Mouse (Mus musculus) lung, adult 2 months (tissue): Measurements from ENCODE around the gene Tctex1d2. TPM values are rescaled to one million over a fixed set of nuclear protein-coding genes. Genes with fewer than 3 reads are reported as not detected.
"Not testable (repeated sequence)": the region's sequence is repeated elsewhere in the genome, so short reads cannot be mapped to it uniquely, and the experiment has no call there.

Experiments used
- DNase-seq: peaks from one replicate; pipeline ENCODE4 v3.0.0; 2022
- H3K4me1 ChIP-seq: fragments of 200-500 bp; 2 replicates; pipeline ENCODE4 v1.6.1; 2011; ENCODE audit warnings: low read length; ENCODE audit not compliant: control insufficient read depth, insufficient read depth
- H3K4me3 ChIP-seq: fragments of 200-500 bp; replicated peaks from 2 replicates; pipeline ENCODE3; 2011; ENCODE audit warnings: low read depth, mild to moderate bottlenecking, control low read depth, low read length; ENCODE audit errors: extremely low read depth
- CTCF ChIP-seq: fragments of 200-500 bp; IDR thresholded peaks from 2 replicates; pipeline ENCODE4 v1.5.1; 2011; ENCODE audit warnings: mild to moderate bottlenecking, low read length, control low read depth; ENCODE audit not compliant: insufficient read depth
- POLR2A ChIP-seq: fragments of 200-500 bp; IDR thresholded peaks from 2 replicates; pipeline ENCODE4 v1.6.1; 2011; ENCODE audit warnings: low read depth, mild to moderate bottlenecking, control low read depth, low read length, borderline replicate concordance; ENCODE audit errors: extremely low read depth
- WGBS: fragments of 180-500 bp; shearing (Covaris S2); methylation state at CpG from one replicate; pipeline ENCODE4 v1.1.7; 2018; 5-methylcytosine and 5-hydroxymethylcytosine counted together
- polyA plus RNA-seq: library from polyadenylated mRNA; depleted of rRNA; stranded (reverse); fragments of >200 nt; gene quantifications from 2 replicates; pipeline ENCODE4 v1.2.3, GENCODE M21; 2012

The Tctex1d2 gene
- polyA plus RNA-seq, 1 experiment = 5.5 TPM

DNA sequence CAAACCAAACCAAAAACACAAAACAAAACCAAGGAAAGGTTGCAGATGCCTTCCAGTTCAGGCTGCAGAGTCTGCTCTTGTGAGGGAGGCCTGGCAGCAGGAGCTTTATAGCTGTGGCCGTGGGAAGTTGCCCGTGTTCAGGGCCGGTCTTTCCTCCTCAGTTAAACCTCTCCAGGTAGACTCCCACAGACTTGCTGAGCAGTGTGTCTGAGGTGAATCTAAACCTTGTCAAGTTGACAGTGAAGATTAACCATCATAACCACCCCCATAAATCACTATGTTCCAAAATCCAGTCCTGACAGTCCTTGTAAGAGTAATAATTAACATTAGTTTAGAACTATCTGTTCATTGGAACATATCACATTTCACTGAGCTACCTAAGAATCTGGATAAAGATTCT lies 8.0 kb downstream of the Tctex1d2 start:
- WGBS = 91% methylated on average over 3 of the region's 3 CpGs
- H3K4me3 ChIP-seq = no peak overlapping the region
- no peak for DNase-seq
- TF ChIP-seq POLR2A (no peak), CTCF (no peak)
- no peaks in the 10 kb centered on the region for H3K4me1 ChIP-seq

DNA sequence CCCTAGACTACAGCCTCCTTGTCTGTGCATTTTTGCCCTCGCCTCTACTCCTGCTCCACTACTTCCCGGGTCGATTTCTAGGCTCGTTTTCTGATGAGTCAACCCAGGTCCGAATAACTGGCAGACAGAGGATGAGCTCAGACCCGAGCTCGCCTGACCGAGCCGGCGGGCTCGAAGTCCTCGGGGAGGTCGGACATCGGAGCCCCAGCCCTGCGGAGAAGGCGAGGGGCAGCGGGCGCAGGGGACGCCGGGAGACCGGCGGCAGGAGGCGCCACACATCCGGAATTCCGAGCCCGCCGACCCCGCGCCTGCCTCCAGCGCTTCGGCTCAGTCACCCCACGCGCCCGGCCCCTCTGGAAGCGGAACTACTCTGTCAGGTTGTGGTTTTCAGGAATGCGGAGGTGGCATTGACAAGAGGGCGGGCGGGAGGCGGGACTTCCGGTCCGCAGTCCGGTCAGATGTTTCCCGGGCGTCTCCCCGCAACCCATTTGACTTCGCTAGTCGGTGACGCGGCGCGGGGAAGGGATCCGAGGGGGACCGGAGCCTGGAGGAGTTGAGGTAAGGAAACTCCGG lies 11.1 kb downstream of the Tctex1d2 start, which contains the start of gene Pcyt1a:
Gene Pcyt1a, plus strand, starts transcription at position 448 of the 573 bp plus-strand sequence.
- Histone ChIP-seq H3K4me1 (peaks cover 9% of the 10 kb centered on the region), H3K4me3 (peak within 1 kb of the TSS; percentile 95)
- WGBS = under 1% methylated on average over 54 of the region's 54 CpGs
- peak; percentile 85 for DNase-seq
- no peak for TF ChIP-seq CTCF
- TF ChIP-seq POLR2A = peak; percentile 71

DNA sequence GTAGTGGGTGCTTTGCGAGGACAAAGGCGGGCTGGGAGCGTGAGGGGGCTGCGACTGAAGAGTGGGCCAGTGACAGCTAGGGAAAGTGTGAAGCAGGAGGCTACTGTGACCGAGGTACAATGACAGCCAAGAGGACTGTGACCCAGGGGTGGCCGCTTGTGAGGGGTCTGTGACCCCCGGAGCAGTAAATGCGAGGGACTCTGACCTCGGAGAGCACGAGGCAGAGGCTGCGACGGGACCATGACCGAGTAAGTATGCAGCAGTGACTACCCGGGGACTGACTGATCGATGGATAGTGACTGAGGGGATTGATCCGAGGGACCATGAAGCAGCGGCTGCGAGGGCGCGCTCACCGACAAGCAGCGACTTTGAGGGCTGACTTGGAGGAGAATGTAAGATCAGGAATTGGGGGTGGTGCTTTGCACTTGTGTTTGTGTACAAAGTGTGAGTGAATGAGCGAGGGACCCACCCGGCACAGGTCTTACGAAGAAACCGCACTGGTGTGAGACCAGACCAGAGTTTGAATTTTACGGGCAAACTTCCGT lies 11.6 kb downstream of the Tctex1d2 start:
- peak overlapping the region; percentile 95 for H3K4me3 ChIP-seq
- WGBS = 1% methylated on average over 28 of the region's 28 CpGs
- H3K4me1 ChIP-seq = peaks cover 9% of the 10 kb centered on the region
- no peak for DNase-seq
- TF ChIP-seq POLR2A = no peak
- no peak for TF ChIP-seq CTCF

DNA sequence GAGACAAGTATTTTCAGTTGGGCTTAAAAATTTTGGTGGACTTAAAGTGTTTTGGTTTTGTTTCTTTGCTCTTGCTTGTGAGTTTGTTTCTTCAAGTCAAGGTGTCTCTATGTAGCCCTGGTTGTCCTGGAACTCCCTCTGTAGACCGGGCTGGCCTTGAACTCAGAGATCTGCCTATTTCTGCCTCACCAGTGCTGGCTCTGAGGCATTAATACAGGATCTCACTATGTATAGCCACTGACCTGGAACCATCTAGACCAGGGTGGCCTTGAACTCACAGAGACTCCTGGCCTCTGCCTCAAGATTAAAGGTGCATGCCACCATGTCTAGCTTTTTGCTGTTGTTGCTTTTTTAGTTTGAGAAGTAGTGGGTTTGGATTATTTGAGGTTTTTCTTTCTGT lies 12.4 kb downstream of the Tctex1d2 start:
- no peak for DNase-seq
- peaks cover 9% of the 10 kb centered on the region for H3K4me1 ChIP-seq
- no peak overlapping the region for H3K4me3 ChIP-seq
- TF ChIP-seq POLR2A (no peak), CTCF (no peak)
- WGBS = 91% methylated on average over 1 of the region's 1 CpGs

DNA sequence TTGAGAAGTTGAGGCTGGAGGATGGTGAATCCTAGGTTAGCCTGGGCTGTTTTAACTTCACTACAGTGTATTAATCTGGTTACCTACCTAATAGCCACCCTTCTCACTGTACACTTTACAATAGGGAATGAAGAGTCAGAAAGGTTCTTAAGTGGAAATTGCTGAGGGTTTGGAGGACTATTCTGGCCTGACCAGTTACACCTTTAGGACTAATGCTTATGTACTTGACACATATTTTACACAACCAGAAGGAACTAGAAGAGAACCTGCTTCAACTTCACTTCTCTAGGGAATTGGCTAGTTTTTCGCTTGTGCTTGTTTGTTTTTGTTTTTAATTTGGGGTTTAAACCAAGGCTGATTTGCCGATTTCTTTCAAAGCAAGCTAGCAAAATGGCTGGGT lies 13.6 kb downstream of the Tctex1d2 start:
- no peak overlapping the region for H3K4me3 ChIP-seq
- DNase-seq = no peak
- TF ChIP-seq POLR2A (no peak), CTCF (no peak)
- peaks cover 9% of the 10 kb centered on the region for H3K4me1 ChIP-seq
- WGBS = 41% methylated on average over 2 of the region's 2 CpGs

DNA sequence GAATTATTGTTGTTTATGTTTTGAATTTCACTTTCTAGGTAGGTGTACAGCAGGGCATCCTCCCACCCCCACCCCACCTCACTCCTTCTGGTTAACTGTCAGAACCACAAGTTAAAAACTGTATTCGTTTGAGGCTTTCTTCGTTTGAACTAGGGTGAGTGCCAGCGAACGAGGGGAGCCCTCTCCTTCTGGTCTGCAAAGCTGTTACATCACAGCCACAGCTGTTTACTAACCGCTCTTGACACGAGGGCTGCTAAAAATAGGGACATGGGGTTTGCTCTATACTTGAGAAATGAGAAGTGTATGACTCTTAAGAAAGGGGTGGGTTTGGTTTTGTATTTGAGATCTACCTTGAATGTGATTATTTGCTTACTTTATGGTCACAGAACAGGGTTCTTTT lies 14.6 kb downstream of the Tctex1d2 start:
- peaks cover 9% of the 10 kb centered on the region for H3K4me1 ChIP-seq
- WGBS = 28% methylated on average over 6 of the region's 6 CpGs
- TF ChIP-seq CTCF (no peak), POLR2A (no peak)
- peak; percentile 70 for DNase-seq
- H3K4me3 ChIP-seq = no peak overlapping the region

DNA sequence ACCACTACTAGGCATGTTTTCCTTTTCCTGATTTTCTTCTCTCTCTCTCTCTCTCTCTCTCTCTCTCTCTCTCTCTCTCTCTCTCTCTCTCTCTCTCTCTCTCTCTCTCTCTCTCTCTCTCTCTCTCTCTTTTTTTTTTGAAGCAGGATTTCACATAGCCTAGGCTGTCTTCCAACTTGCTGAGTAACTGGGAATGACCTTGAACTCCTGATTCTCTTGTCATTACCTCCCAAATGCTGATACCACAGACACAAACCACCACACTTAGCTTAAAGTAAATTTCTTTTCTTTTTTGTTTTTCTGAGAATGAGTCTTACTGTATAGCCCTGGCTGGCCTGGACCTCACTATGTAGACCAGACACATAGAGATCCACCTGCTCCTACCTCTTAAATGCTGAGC lies 15.2 kb downstream of the Tctex1d2 start:
- H3K4me3 ChIP-seq = no peak overlapping the region
- no peak for TF ChIP-seq POLR2A
- no peak for TF ChIP-seq CTCF
- H3K4me1 ChIP-seq = peaks cover 9% of the 10 kb centered on the region
- DNase-seq = no peak

DNA sequence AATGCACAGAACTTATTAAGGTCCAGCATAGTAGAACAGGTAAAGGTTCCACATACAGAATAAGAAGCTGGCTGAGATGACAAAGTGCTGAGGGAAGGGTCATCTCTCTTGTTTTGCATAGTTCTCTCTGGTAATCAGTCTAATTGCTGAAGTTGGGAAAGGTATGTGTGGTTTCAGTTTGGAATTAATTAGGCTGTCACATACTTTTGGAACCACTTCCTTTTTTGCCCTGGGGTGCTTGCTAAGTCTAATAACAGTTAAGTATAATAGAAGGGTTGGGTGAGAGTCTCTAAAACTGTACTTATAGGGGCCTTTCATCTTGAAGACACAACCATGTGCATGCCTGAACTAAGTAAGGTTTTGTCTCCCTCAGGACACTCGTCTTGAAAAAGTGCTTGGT lies 17.2 kb downstream of the Tctex1d2 start:
- no peak for DNase-seq
- Histone ChIP-seq H3K4me3 (no peak overlapping the region), H3K4me1 (peaks cover 9% of the 10 kb centered on the region)
- WGBS = 54% methylated on average over 1 of the region's 1 CpGs
- no peak for TF ChIP-seq CTCF
- no peak for TF ChIP-seq POLR2A

DNA sequence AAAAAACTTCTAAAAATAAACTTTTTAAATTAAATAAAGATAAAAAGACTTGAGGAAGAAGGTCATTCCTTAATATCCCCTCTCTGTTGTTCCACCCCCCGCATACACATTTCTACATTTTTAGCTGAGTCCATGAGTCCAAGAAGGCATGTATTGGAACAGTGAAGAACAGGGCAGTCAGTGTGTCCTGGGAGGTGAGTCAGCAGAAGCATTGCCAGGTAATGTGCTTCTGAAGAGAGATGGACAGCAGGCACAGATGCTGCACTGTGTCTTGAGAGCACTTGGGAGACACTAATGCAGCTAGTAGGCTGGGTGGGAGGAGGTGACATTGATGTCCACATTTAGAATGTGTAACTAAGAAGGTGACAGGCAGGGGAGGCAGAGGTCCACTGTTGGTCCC lies 17.8 kb downstream of the Tctex1d2 start:
- Histone ChIP-seq H3K4me3 (no peak overlapping the region), H3K4me1 (peaks cover 9% of the 10 kb centered on the region)
- TF ChIP-seq POLR2A = no peak
- TF ChIP-seq CTCF = no peak
- 92% methylated on average over 1 of the region's 1 CpGs for WGBS
- DNase-seq = no peak

DNA sequence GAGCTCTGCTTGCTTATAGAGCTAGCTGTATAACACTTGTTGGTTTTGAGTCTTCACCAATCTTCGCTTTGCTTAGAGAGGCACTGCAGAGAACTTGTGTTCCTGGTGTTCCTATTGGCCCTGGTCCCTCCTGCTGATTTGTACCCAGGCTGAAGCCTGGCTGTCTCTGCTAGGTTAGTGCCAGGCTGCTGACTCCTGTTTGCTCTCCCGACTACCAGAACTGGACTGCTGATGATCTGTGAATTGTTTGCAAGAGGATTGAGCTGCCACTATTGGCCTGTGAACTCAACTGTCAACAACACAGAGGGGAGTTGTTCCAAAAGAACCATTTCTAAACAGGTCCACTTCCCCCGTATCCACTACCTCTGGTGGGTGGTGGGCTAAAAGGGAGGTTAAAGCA lies 21.9 kb downstream of the Tctex1d2 start:
- no peak for DNase-seq
- Histone ChIP-seq H3K4me1 (peaks cover 2% of the 10 kb centered on the region; the same call in 1 of the 2 replicates), H3K4me3 (no peak overlapping the region)
- WGBS = 79% methylated on average over 3 of the region's 3 CpGs
- TF ChIP-seq CTCF (no peak), POLR2A (no peak)

DNA sequence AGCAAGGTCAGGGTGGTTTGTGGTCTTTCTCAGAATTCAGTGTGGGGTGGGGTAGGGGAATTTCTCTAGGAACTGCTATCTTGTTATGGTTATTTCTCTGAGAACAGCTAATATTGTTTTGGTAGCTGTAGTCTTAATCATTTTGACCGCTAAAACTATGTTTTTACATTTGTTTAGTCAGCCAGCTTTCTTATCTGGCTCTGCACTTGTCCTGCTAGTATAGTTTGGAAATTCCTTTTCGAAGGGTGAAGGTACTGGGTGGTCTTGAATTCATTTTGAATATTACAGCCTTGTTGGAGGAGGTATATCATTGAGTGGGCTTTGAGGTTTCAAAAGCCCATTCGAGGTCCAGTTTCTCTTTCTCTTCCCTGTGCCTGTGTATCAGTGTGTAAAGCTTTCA lies 25.1 kb downstream of the Tctex1d2 start:
- WGBS = 72% methylated on average over 3 of the region's 3 CpGs
- not testable (repeated sequence) for DNase-seq

More for the DNA sequence above, 25.1 kb downstream of the Tctex1d2 start:
- H3K4me3 ChIP-seq, H3K4me1 ChIP-seq: not testable (repeated sequence)
